Mouse (Mus musculus) CH12.LX (cell line): ENCODE measurements around the gene Dmkn. TPM values are rescaled to one million over a fixed set of nuclear protein-coding genes. Genes with fewer than 3 reads are reported as not detected.

Experiments
- DNase-seq: peaks from one replicate; pipeline ENCODE4 v3.0.0-alpha.2; 2013; ENCODE audit errors: extremely low read depth
- H3K27ac ChIP-seq: 2 replicates; pipeline ENCODE4 v1.5.1; 2012; ENCODE audit warnings: low read depth, mild to moderate bottlenecking, control low read depth, moderate library complexity; ENCODE audit not compliant: insufficient read depth
- H3K27me3 ChIP-seq: replicated peaks from 2 replicates; pipeline ENCODE3; 2012; ENCODE audit warnings: inconsistent platforms
- H3K36me3 ChIP-seq, 2 experiments: replicated peaks in 1 of 2; 2 replicates each; pipeline versions ENCODE3 to v1.6.1; 2012; ENCODE audit warnings: inconsistent platforms in 1 of 2, low read length in 1 of 2, mild to moderate bottlenecking in 1 of 2, mixed read lengths in 1 of 2, moderate library complexity in 1 of 2; ENCODE audit not compliant: control insufficient read depth in 1 of 2, insufficient read depth in 1 of 2
- H3K4me1 ChIP-seq, 2 experiments: 2 replicates each; pipeline ENCODE4 v1.6.1; 2012; ENCODE audit warnings: inconsistent platforms in 1 of 2, moderate library complexity in 1 of 2; ENCODE audit not compliant: insufficient read depth in 2 of 2, control insufficient read depth in 1 of 2
- H3K4me2 ChIP-seq: 2 replicates; pipeline ENCODE4 v1.6.1; 2012; ENCODE audit warnings: low read depth, mild to moderate bottlenecking, control low read depth; ENCODE audit not compliant: poor library complexity, insufficient read depth, severe bottlenecking
- H3K4me3 ChIP-seq, 3 experiments: fragments of 150-350 bp in 1 of 3; sonication (generic) in 1 of 3; replicated peaks in 1 of 3; 2 replicates each; pipeline versions ENCODE3 to v1.5.1; 2011 to 2012; ENCODE audit warnings: low read depth in 2 of 3, low read length in 2 of 3, mild to moderate bottlenecking in 2 of 3, moderate library complexity in 2 of 3, control low read depth in 1 of 3, improper control_type of control experiment in 1 of 3, inconsistent platforms in 1 of 3, mixed read lengths in 1 of 3; ENCODE audit not compliant: poor library complexity in 1 of 3
- H3K79me2 ChIP-seq: replicated peaks from 2 replicates; pipeline ENCODE4 v1.6.1; 2012; ENCODE audit warnings: mild to moderate bottlenecking, moderate library complexity; ENCODE audit not compliant: control insufficient read depth, poor library complexity, insufficient read depth, severe bottlenecking; ENCODE audit errors: extremely low read depth
- H3K9ac ChIP-seq: 2 replicates; pipeline ENCODE4 v1.6.1; 2012; ENCODE audit warnings: low read depth, mild to moderate bottlenecking, control low read depth, moderate library complexity; ENCODE audit not compliant: insufficient read depth
- H3K9me3 ChIP-seq: replicated peaks from 2 replicates; pipeline ENCODE3; 2012; ENCODE audit warnings: low read length, inconsistent platforms, mixed read lengths
- BHLHE40 ChIP-seq: IDR thresholded peaks from 2 replicates; pipeline ENCODE4 v1.6.1; 2011; ENCODE audit warnings: mild to moderate bottlenecking, low read depth, low read length, improper control_type of control experiment
- CHD1 ChIP-seq: IDR thresholded peaks from 2 replicates; pipeline ENCODE4 v1.6.1; 2012; ENCODE audit warnings: low read depth, low read length, improper control_type of control experiment, inconsistent platforms
- CHD2 ChIP-seq: IDR thresholded peaks from 2 replicates; pipeline ENCODE4 v1.6.1; 2011; ENCODE audit warnings: low read length, improper control_type of control experiment
- CTCF ChIP-seq, 2 experiments: IDR thresholded peaks in 1 of 2; conservative IDR thresholded peaks in 1 of 2; 2 replicates each; pipeline ENCODE4 v1.5.1; 2011 to 2012; ENCODE audit warnings: low read depth in 2 of 2, low read length in 2 of 2, improper control_type of control experiment in 1 of 2, inconsistent platforms in 1 of 2, mild to moderate bottlenecking in 1 of 2, moderate library complexity in 1 of 2
- E2F4 ChIP-seq: IDR thresholded peaks from 2 replicates; pipeline ENCODE4 v1.6.1; 2011; ENCODE audit warnings: low read depth, low read length, improper control_type of control experiment; ENCODE audit not compliant: insufficient replicate concordance
- ELF1 ChIP-seq: IDR thresholded peaks from 2 replicates; pipeline ENCODE4 v1.6.1; 2014; ENCODE audit warnings: low read depth, mild to moderate bottlenecking, inconsistent platforms, low read length, improper control_type of control experiment
- EP300 ChIP-seq: IDR thresholded peaks from 2 replicates; pipeline ENCODE4 v1.6.1; 2011; ENCODE audit warnings: low read length, improper control_type of control experiment
- ETS1 ChIP-seq: conservative IDR thresholded peaks from 2 replicates; pipeline ENCODE4 v1.6.1; 2012; ENCODE audit warnings: low read depth, mild to moderate bottlenecking, inconsistent platforms, low read length, improper control_type of control experiment, moderate library complexity
- HCFC1 ChIP-seq: IDR thresholded peaks from 2 replicates; pipeline ENCODE4 v1.6.1; 2012; ENCODE audit warnings: low read depth, mild to moderate bottlenecking, inconsistent platforms, low read length, improper control_type of control experiment
- JUN ChIP-seq: IDR thresholded peaks from 2 replicates; pipeline ENCODE4 v1.6.1; 2011; ENCODE audit warnings: low read depth, mild to moderate bottlenecking, low read length, improper control_type of control experiment, moderate library complexity; ENCODE audit not compliant: insufficient read depth
- JUND ChIP-seq: conservative IDR thresholded peaks from 2 replicates; pipeline ENCODE4 v1.6.1; 2011; ENCODE audit warnings: low read depth, low read length, improper control_type of control experiment
- KAT2A ChIP-seq: IDR thresholded peaks from 2 replicates; pipeline ENCODE4 v1.6.1; 2012; ENCODE audit warnings: low read length, improper control_type of control experiment, inconsistent platforms; ENCODE audit not compliant: insufficient replicate concordance
- MAFK ChIP-seq: IDR thresholded peaks from 2 replicates; pipeline ENCODE4 v1.6.1; 2011; ENCODE audit warnings: low read length, improper control_type of control experiment; ENCODE audit not compliant: insufficient replicate concordance
- MAX ChIP-seq: IDR thresholded peaks from 2 replicates; pipeline ENCODE4 v1.6.1; 2011; ENCODE audit warnings: low read length, improper control_type of control experiment
- MEF2A ChIP-seq: IDR thresholded peaks from 2 replicates; pipeline ENCODE4 v1.6.1; 2014; ENCODE audit warnings: low read depth, mild to moderate bottlenecking, inconsistent platforms, low read length, improper control_type of control experiment, borderline replicate concordance
- MXI1 ChIP-seq: IDR thresholded peaks from 2 replicates; pipeline ENCODE4 v1.6.1; 2011; ENCODE audit warnings: mild to moderate bottlenecking, low read depth, low read length, improper control_type of control experiment
- MYC ChIP-seq: IDR thresholded peaks from 2 replicates; pipeline ENCODE4 v1.6.1; 2011; ENCODE audit warnings: low read depth, mild to moderate bottlenecking, improper control_type of control experiment, low read length
- PAX5 ChIP-seq: IDR thresholded peaks from 2 replicates; pipeline ENCODE4 v1.6.1; 2012; ENCODE audit warnings: low read length, inconsistent platforms, mixed read lengths
- POLR2AphosphoS2 ChIP-seq: IDR thresholded peaks from 2 replicates; pipeline ENCODE4 v1.6.1; 2011; ENCODE audit warnings: low read depth, low read length, improper control_type of control experiment
- RAD21 ChIP-seq: IDR thresholded peaks from 2 replicates; pipeline ENCODE4 v1.6.1; 2011; ENCODE audit warnings: low read depth, mild to moderate bottlenecking, low read length, improper control_type of control experiment, moderate library complexity
- RCOR1 ChIP-seq: conservative IDR thresholded peaks from 2 replicates; pipeline ENCODE4 v1.6.1; 2012; ENCODE audit warnings: low read depth, mild to moderate bottlenecking, inconsistent platforms, low read length, improper control_type of control experiment
- SMC3 ChIP-seq: IDR thresholded peaks from 2 replicates; pipeline ENCODE4 v1.6.1; 2011; ENCODE audit warnings: low read depth, low read length, improper control_type of control experiment
- TBP ChIP-seq: conservative IDR thresholded peaks from 2 replicates; pipeline ENCODE4 v1.6.1; 2011; ENCODE audit warnings: low read depth, low read length, improper control_type of control experiment
- UBTF ChIP-seq: IDR thresholded peaks from 2 replicates; pipeline ENCODE4 v1.6.1; 2012; ENCODE audit warnings: low read depth, mild to moderate bottlenecking, inconsistent platforms, low read length, improper control_type of control experiment, moderate library complexity
- USF1 ChIP-seq: IDR thresholded peaks from 2 replicates; pipeline ENCODE4 v1.6.1; 2014; ENCODE audit warnings: low read depth, mild to moderate bottlenecking, inconsistent platforms, low read length, improper control_type of control experiment
- USF2 ChIP-seq: conservative IDR thresholded peaks from 2 replicates; pipeline ENCODE4 v1.6.1; 2011; ENCODE audit warnings: low read depth, low read length, improper control_type of control experiment
- ZC3H11A ChIP-seq: IDR thresholded peaks from 2 replicates; pipeline ENCODE4 v1.6.1; 2012; ENCODE audit warnings: low read depth, mild to moderate bottlenecking, inconsistent platforms, low read length, improper control_type of control experiment
- ZKSCAN1 ChIP-seq: IDR thresholded peaks from 2 replicates; pipeline ENCODE4 v1.6.1; 2012; ENCODE audit warnings: low read depth, inconsistent platforms, low read length, improper control_type of control experiment, borderline replicate concordance
- ZNF384 ChIP-seq: IDR thresholded peaks from 2 replicates; pipeline ENCODE4 v1.6.1; 2012; ENCODE audit warnings: low read depth, low read length, improper control_type of control experiment, inconsistent platforms
- dilution Hi-C: fragments of 300-500 bp; cut with MboI; formaldehyde crosslinking; loops from 2 replicates; pipeline ENCODE4 v1.14.3; 2020; ENCODE audit warnings: low sequenced_read_pairs; ENCODE audit not compliant: extremely low pct_unique_long_range_greater_than_20kb, extremely low pct_ligation_motif_present
- in situ Hi-C: fragments of 300-500 bp; cut with MboI; formaldehyde crosslinking; loops from 3 replicates; pipeline ENCODE4 v1.14.3; 2019; ENCODE audit warnings: low sequenced_read_pairs, low pct_ligation_motif_present, low pct_unique_long_range_greater_than_20kb, mixed read lengths
- polyA plus RNA-seq: library from polyadenylated mRNA; unstranded; fragments of >175 nt; gene quantifications from 2 replicates; pipeline ENCODE4 v1.2.1, GENCODE M21; 2012; ENCODE audit warnings: low read depth; ENCODE audit not compliant: insufficient read length
- total RNA-seq, 2 experiments: library from RNA; depleted of rRNA; stranded (reverse); fragments of 300-350 nt in 1 of 2; fragments of >200 nt in 1 of 2; gene quantifications; 2 replicates each; pipeline ENCODE4 v1.2.3; 2012 to 2014

Gene Dmkn
- total and polyA plus RNA-seq, 3 experiments, result not detected

DNA sequence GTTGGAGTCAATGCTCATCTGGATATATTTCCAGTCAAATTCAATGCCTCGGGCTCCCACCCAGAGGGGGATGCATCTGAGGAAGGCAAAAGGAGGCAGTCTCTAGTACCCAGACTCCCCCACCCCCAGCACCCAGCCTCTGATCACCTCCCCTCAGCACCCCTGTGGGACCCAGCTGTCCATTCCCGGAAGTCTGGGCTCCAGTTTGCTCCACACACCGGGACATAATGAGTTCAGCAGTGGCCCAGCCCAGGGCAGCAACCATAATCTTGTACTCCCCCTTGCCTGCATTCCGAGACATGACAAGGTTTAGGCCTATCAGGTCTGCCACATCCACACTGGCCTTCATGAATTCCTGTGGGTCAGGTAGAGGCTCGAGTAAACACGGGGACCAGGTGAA lies 35.3 kb upstream of the Dmkn start:
- Histone ChIP-seq H3K4me2 (peak overlapping the region; percentile 91), H3K79me2 (no peaks in the 10 kb centered on the region), H3K27me3 (no peaks in the 10 kb centered on the region), H3K27ac (no peak overlapping the region)
- in situ Hi-C loops, result no loop called here
- dilution Hi-C loops, result no loop called here
- TF ChIP-seq JUN, result no peak
- TF ChIP-seq RAD21, result no peak
- TF ChIP-seq MAFK, result no peak
- no peak for TF ChIP-seq MAX
- TF ChIP-seq POLR2AphosphoS2, result no peak
- TF ChIP-seq ZNF384, result no peak
- TF ChIP-seq MYC, result no peak
- TF ChIP-seq MEF2A, result no peak
- TF ChIP-seq ZC3H11A, result no peak
- no peak for TF ChIP-seq ETS1
- no peak for TF ChIP-seq CHD2
- TF ChIP-seq UBTF, result no peak
- no peak for TF ChIP-seq SMC3
- no peak for TF ChIP-seq ZKSCAN1
- no peak for TF ChIP-seq CHD1
- no peak for TF ChIP-seq PAX5
- TF ChIP-seq, all 38 proteins: peak for 0
- H3K9me3 ChIP-seq, result no peaks in the 10 kb centered on the region
- H3K9ac ChIP-seq, result peak overlapping the region; percentile 77
- peaks cover 16 to 59% of the 10 kb centered on the region in 2 experiments for H3K36me3 ChIP-seq
- no peak for DNase-seq
- H3K4me1 ChIP-seq, result peaks cover 25 to 61% of the 10 kb centered on the region in 2 experiments
- peak overlapping the region; percentile 67 to 78 (median 73) for H3K4me3 ChIP-seq

DNA sequence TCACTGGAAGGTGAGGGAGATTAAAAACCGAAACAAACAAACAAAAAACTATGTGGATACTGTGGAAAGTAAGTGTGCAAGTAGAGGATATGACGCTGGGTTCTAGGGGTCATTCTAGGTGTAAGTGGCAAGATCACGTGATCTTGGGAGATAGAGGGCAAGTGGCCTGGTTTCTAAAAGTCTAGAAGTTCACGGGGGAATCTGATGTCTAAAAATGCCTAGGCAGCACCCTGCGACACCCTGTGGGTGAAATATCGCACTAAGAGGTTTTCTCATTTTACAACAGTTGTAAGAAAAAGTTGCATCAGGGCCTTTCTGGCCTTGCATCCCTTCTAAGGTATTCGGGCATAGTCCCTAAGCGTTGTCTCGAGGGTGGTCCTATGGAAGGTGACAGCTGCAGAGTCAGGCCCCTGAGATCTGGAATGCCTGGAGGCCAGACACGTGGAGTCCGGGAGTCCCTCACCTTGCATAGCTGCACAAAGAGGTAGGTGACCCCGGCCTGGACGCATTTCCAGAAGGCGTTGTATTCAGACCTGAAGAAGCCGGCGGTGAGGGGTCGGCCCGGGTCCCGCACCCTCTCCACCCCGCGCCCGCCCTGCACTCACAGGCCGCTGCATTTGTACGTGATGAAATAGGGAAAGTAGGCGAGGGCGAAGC lies 34.7 kb upstream of the Dmkn start:
- in situ Hi-C loops, result no loop called here
- Histone ChIP-seq H3K9ac (peak overlapping the region; percentile 77), H3K9me3 (no peaks in the 10 kb centered on the region), H3K27me3 (no peaks in the 10 kb centered on the region), H3K4me2 (peak overlapping the region; percentile 91), H3K36me3 (peaks cover 16 to 65% of the 10 kb centered on the region in 2 experiments), H3K4me1 (peaks cover 20 to 61% of the 10 kb centered on the region in 2 experiments), H3K79me2 (no peaks in the 10 kb centered on the region), H3K4me3 (peak overlapping the region; percentile 67 to 78 (median 73)), H3K27ac (peak overlapping the region; percentile 90)
- peak; percentile 36 for DNase-seq
- dilution Hi-C loops, result no loop called here
- no peak for TF ChIP-seq ZKSCAN1
- no peak for TF ChIP-seq E2F4
- TF ChIP-seq MYC, result peak; percentile 65; the same call in 1 of the 2 replicates
- no peak for TF ChIP-seq RCOR1
- peak; percentile 79 for TF ChIP-seq USF2
- peak; percentile 77 for TF ChIP-seq USF1
- 0 out of 2 replicates have a peak, but pooled peaks have one; percentile 18 for TF ChIP-seq HCFC1
- TF ChIP-seq CTCF (conservative IDR thresholded peaks at IDR 0.05 in 1 of 2, IDR thresholded peaks at IDR 0.05 in 1 of 2; ENCODE audit: low read depth in 2 of 2, low read length in 2 of 2), result peak in 1 of 2 experiments; percentile 38; a peak in 1 of 4 replicates
- 0 out of 2 replicates have a peak, but pooled peaks have one; percentile 15 for TF ChIP-seq ELF1
- TF ChIP-seq EP300, result 0 out of 2 replicates have a peak, but pooled peaks have one; percentile 19
- TF ChIP-seq JUND, result no peak
- 0 out of 2 replicates have a peak, but pooled peaks have one; percentile 16 for TF ChIP-seq KAT2A
- no peak; the same call in 1 of the 2 replicates for TF ChIP-seq SMC3
- peak; percentile 54; the same call in 1 of the 2 replicates for TF ChIP-seq MAFK
- TF ChIP-seq MAX, result peak; percentile 77
- TF ChIP-seq TBP, result no peak
- TF ChIP-seq BHLHE40, result peak; percentile 79
- TF ChIP-seq MXI1, result no peak; the same call in 1 of the 2 replicates
